Mouse (Mus musculus) brain, embryonic 14.5 days (tissue): ENCODE results near the gene Ubr4. TPM values are rescaled to one million over a fixed set of nuclear protein-coding genes. Genes with fewer than 3 reads are reported as not detected.

Source experiments
- DNase-seq: peaks from one replicate; pipeline ENCODE4 v3.0.0-alpha.2; 2011; ENCODE audit warnings: low read depth
- CTCF ChIP-seq: fragments of 200-500 bp; IDR thresholded peaks from 2 replicates; pipeline ENCODE4 v1.5.1; 2012; ENCODE audit warnings: inconsistent platforms, mild to moderate bottlenecking, moderate library complexity, borderline replicate concordance; ENCODE audit not compliant: insufficient read depth, insufficient read length; ENCODE audit errors: extremely low read depth
- POLR2A ChIP-seq: fragments of 200-500 bp; IDR thresholded peaks from 2 replicates; pipeline ENCODE4 v1.6.1; 2012; ENCODE audit warnings: mild to moderate bottlenecking, inconsistent platforms, borderline replicate concordance; ENCODE audit not compliant: poor library complexity, insufficient read depth, insufficient read length, severe bottlenecking; ENCODE audit errors: extremely low read depth
- polyA plus RNA-seq: library from polyadenylated mRNA; depleted of rRNA; stranded (reverse); fragments of >200 nt; gene quantifications from 2 replicates; pipeline ENCODE4 v1.2.3, GENCODE M21; 2012

Gene Ubr4
- polyA plus RNA-seq, 1 experiment, result 228 TPM

- DNase-seq, result no peak
- TF ChIP-seq POLR2A, result no peak
- TF ChIP-seq CTCF, result no peak
Measured at GRCm38 (mm10) chr4:139452944-139453700, 100.7 kb downstream of the Ubr4 start.

- TF ChIP-seq POLR2A, result no peak
- no peak for TF ChIP-seq CTCF
- no peak for DNase-seq
Measured at GRCm38 (mm10) chr4:139454339-139454738, 101.9 kb downstream of the Ubr4 start.

- DNase-seq, result no peak
- TF ChIP-seq POLR2A, result no peak
- no peak for TF ChIP-seq CTCF
Measured at GRCm38 (mm10) chr4:139459970-139460369, 107.6 kb downstream of the Ubr4 start.

GRCm38 (mm10) chr4:139464163-139464562 lies 111.8 kb downstream of the Ubr4 start:
- TF ChIP-seq CTCF, result no peak
- no peak for TF ChIP-seq POLR2A
- DNase-seq, result no peak

GRCm38 (mm10) chr4:139466541-139466940 lies 114.1 kb downstream of the Ubr4 start:
- TF ChIP-seq CTCF, result no peak
- TF ChIP-seq POLR2A, result no peak
- DNase-seq, result no peak

GRCm38 (mm10) chr4:139470198-139470597 lies 117.8 kb downstream of the Ubr4 start:
- TF ChIP-seq POLR2A (no peak), CTCF (peak; percentile 89)
- DNase-seq, result peak; percentile 85

- TF ChIP-seq POLR2A (no peak), CTCF (no peak)
- DNase-seq, result peak; percentile 91
Measured at GRCm38 (mm10) chr4:139476663-139477625, 124.5 kb downstream of the Ubr4 start.

GRCm38 (mm10) chr4:139477983-139478382 lies 125.6 kb downstream of the Ubr4 start:
- TF ChIP-seq POLR2A, result no peak
- peak; percentile 18; the same call in 1 of the 2 replicates for TF ChIP-seq CTCF
- no peak for DNase-seq

- TF ChIP-seq POLR2A (no peak), CTCF (no peak)
- no peak for DNase-seq
Measured at GRCm38 (mm10) chr4:139479176-139479575, 126.8 kb downstream of the Ubr4 start.

GRCm38 (mm10) chr4:139481400-139481799 lies 129.0 kb downstream of the Ubr4 start:
- DNase-seq, result no peak
- no peak for TF ChIP-seq CTCF
- no peak for TF ChIP-seq POLR2A

GRCm38 (mm10) chr4:139483461-139484105 lies 131.2 kb downstream of the Ubr4 start:
- TF ChIP-seq POLR2A (no peak), CTCF (no peak)
- no peak for DNase-seq
